Mouse (Mus musculus) liver, embryonic 14.5 days (tissue): ENCODE results near the gene Lsm8. TPM values are rescaled to one million over a fixed set of nuclear protein-coding genes. Genes with fewer than 3 reads are reported as not detected.
A peak's percentile ranks its signal among the peaks of the same experiment; 100 is the strongest.

Experiments used
- ATAC-seq: fragments of 200-750 bp; cut with Nextera tagmentation; 2 replicates; pipeline ENCODE4 v1.8.0; 2017; ENCODE audit warnings: moderate number of reproducible peaks, mild to moderate bottlenecking, moderate library complexity; ENCODE audit not compliant: insufficient read depth
- DNase-seq, 3 experiments: peaks; one replicate each; pipeline ENCODE4 v3.0.0-alpha.2; 2012 to 2013; ENCODE audit warnings: low read depth in 3 of 3, low spot score in 3 of 3
- H3K27ac ChIP-seq: fragments of 300-500 bp; sonication (generic); 2 replicates; pipeline ENCODE4 v1.5.1; 2014; ENCODE audit warnings: moderate library complexity, mild to moderate bottlenecking, control low read depth, inconsistent platforms
- H3K27me3 ChIP-seq: fragments of 300-500 bp; sonication (generic); 2 replicates; pipeline ENCODE4 v1.6.1; 2014; ENCODE audit warnings: mild to moderate bottlenecking, low read length, moderate library complexity; ENCODE audit not compliant: control insufficient read depth, insufficient read depth
- H3K36me3 ChIP-seq: fragments of 300-500 bp; sonication (generic); replicated peaks from 2 replicates; pipeline ENCODE4 v1.6.1; 2014; ENCODE audit warnings: low read depth; ENCODE audit not compliant: control insufficient read depth, insufficient read depth
- H3K4me1 ChIP-seq, 2 experiments: fragments of 200-500 bp in 1 of 2; fragments of 300-500 bp in 1 of 2; sonication (generic) in 1 of 2; replicated peaks; 2 replicates each; pipeline ENCODE4 v1.6.1; 2012 to 2014; ENCODE audit warnings: antibody characterized with exemption in 1 of 2, inconsistent platforms in 1 of 2, low read length in 1 of 2; ENCODE audit not compliant: control insufficient read depth in 2 of 2, insufficient read depth in 2 of 2
- H3K4me2 ChIP-seq: fragments of 300-500 bp; sonication (generic); 2 replicates; pipeline ENCODE4 v1.6.1; 2014; ENCODE audit warnings: low read depth, mild to moderate bottlenecking, control low read depth, moderate library complexity
- H3K4me3 ChIP-seq, 2 experiments: fragments of 200-500 bp in 1 of 2; fragments of 300-500 bp in 1 of 2; sonication (generic) in 1 of 2; 2 replicates each; pipeline ENCODE4 v1.5.1; 2012 to 2014; ENCODE audit warnings: low read depth in 2 of 2, low read length in 2 of 2, mild to moderate bottlenecking in 2 of 2, control low read depth in 1 of 2, inconsistent platforms in 1 of 2, moderate library complexity in 1 of 2; ENCODE audit not compliant: insufficient read depth in 1 of 2
- H3K9ac ChIP-seq: fragments of 300-500 bp; sonication (generic); replicated peaks from 2 replicates; pipeline ENCODE4 v1.6.1; 2014; ENCODE audit warnings: mild to moderate bottlenecking, control low read depth, moderate library complexity
- H3K9me3 ChIP-seq: fragments of 300-500 bp; sonication (generic); 2 replicates; pipeline ENCODE4 v1.6.1; 2016; ENCODE audit warnings: low read length, mixed read lengths; ENCODE audit not compliant: control insufficient read depth
- CTCF ChIP-seq: IDR thresholded peaks from 2 replicates; pipeline ENCODE4 v1.5.1; 2016; ENCODE audit warnings: antibody characterized with exemption, low read depth, control low read depth
- EP300 ChIP-seq: IDR thresholded peaks from 2 replicates; pipeline ENCODE4 v1.6.1; 2016; ENCODE audit warnings: antibody characterized with exemption, low read depth
- WGBS: fragments of 180-500 bp; shearing (Covaris S2); extraction: QIAGEN DNeasy Blood & Tissue Kit; methylation state at CpG from one replicate; pipeline ENCODE4 v1.1.7; 2014; ENCODE audit not compliant: insufficient replicate concordance; 5-methylcytosine and 5-hydroxymethylcytosine counted together
- polyA plus RNA-seq, 2 experiments: library from polyadenylated mRNA; depleted of rRNA in 1 of 2; stranded (reverse) in 1 of 2; unstranded in 1 of 2; fragments of >200 nt; fragmentation: Nextera tagmentation in 1 of 2; extraction: Ambion mirVana in 1 of 2; gene quantifications; 2 replicates each; pipeline versions ENCODE4 v1.2.1 to v1.2.3; 2012 to 2014

Gene Lsm8
- polyA plus RNA-seq (2012; rRNA removed) (44.7 and 49.5 TPM in 2 replicates), polyA plus RNA-seq (2014; fragmentation: Nextera tagmentation; extraction: Ambion mirVana) (89.3 and 89.7 TPM in 2 replicates)

DNA sequence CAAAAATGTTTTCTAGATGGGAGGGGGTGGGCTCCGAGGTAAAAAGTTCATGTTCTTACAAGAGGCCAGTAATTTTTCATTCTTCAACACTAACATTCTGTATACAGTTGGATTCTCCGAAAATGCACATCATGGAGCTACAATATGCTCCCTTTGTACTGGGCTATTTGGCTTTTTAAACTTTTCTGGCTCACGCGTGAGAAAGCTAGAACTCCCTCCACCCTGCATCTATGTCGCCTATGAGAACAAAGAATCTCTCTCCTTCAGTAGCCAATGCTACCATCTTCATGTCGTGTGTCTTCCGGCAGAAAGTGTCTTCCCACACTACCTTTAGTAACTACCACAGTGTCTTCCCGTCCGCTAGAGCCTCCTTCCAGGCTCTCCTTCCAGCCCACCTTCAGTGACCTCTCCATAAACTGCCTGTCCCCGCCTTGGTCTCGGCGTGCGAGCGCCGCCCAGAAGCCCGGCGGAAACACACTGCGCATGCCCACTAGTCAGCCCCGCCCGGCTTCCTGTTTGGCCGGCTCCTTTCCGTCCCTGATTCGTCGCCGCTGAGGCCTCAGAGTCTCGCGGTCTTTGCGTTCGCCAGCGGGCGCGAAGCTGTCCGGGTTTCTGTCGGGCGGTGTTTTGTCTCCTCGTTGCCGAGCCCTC lies at the start of gene Lsm8:
Lsm8 (plus strand) TSS at position 529 of the 651 bp plus-strand sequence.
- under 1% methylated on average over 37 of the region's 37 CpGs for WGBS
- peaks cover 5 to 6% of the 10 kb centered on the region in 2 experiments; a peak in 3 of 4 replicates for H3K4me1 ChIP-seq
- H3K27ac ChIP-seq, result peak within 1 kb of the TSS; percentile 70
- peak; percentile 99 for ATAC-seq
- peak within 1 kb of the TSS; percentile 75 for H3K4me2 ChIP-seq
- TF ChIP-seq EP300 (no peak), CTCF (no peak)
- peak within 1 kb of the TSS; percentile 93 for H3K9ac ChIP-seq
- H3K4me3 ChIP-seq, result peak within 1 kb of the TSS; percentile 80 to 99
- H3K27me3 ChIP-seq, result no peaks in the 10 kb centered on the region
- peaks cover under 1% of the 10 kb centered on the region; the same call in 1 of the 2 replicates for H3K36me3 ChIP-seq
- DNase-seq, result peak; percentile 89 to 93 (median 90)
- no peaks in the 10 kb centered on the region for H3K9me3 ChIP-seq

DNA sequence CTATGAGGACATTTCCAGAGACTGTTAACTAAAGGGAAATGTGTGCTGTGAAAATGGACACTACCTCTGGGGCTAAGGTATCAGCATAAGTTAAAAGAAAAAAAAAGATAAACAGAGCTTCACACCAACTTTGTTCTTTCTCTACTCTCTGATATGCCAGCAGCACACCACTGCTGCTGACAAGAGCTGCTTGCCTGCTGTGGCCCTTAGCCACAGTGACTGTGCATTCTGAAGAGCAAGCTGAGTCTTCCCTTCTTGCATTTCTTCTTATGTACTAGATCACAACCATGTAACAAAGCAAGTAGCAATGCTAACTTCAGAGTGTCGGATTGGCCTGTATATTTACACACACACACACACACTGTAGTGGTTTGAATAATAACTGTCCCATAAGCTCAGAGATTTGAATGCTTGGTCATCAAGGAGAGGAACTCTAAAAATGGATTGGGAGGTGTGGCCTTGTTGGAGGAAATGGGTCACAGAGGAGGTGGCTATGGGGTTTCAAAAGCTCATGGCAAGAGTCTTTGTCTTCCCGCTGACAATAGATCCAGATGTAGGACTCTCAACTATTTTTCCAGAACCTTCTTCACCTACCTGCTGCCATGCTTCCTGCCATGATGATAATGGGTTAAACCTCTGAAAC lies 47.4 kb upstream of the Lsm8 start:
- Histone ChIP-seq H3K4me2 (no peak overlapping the region), H3K27ac (no peak overlapping the region), H3K27me3 (no peaks in the 10 kb centered on the region), H3K9ac (no peak overlapping the region), H3K4me1 (no peaks in the 10 kb centered on the region), H3K9me3 (no peaks in the 10 kb centered on the region), H3K36me3 (no peaks in the 10 kb centered on the region), H3K4me3 (no peak overlapping the region)
- WGBS, result 64% methylated on average over 2 of the region's 2 CpGs
- no peak for ATAC-seq
- no peak for TF ChIP-seq CTCF
- TF ChIP-seq EP300, result no peak
- DNase-seq, result no peak

DNA sequence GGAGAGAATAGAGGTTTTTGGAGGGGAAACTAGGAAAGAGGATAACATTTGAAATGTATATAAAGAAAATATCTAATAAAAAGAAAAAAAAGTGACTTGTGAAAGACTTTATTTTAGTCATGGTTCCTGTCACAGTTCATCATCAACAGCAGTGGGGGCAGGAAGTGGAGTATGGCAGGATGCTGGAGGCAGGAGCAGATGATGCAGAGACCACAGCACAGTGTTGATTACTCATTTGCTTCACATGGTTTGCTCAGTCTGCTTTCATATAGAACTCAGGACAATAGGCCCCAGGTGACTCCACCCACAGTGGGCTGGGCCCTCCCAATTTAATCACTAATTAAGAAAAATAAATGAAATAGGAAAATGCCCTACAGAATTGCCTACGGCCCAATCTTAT lies 35.8 kb upstream of the Lsm8 start:
- ATAC-seq (no peak), DNase-seq (no peak)
- no peak for TF ChIP-seq EP300
- no peak for TF ChIP-seq CTCF
- Histone ChIP-seq H3K4me2 (no peak overlapping the region), H3K4me1 (no peaks in the 10 kb centered on the region), H3K9ac (no peak overlapping the region), H3K27me3 (no peaks in the 10 kb centered on the region), H3K27ac (no peak overlapping the region), H3K9me3 (no peaks in the 10 kb centered on the region), H3K4me3 (no peak overlapping the region), H3K36me3 (no peaks in the 10 kb centered on the region)
- 64% methylated on average over 1 of the region's 1 CpGs for WGBS

DNA sequence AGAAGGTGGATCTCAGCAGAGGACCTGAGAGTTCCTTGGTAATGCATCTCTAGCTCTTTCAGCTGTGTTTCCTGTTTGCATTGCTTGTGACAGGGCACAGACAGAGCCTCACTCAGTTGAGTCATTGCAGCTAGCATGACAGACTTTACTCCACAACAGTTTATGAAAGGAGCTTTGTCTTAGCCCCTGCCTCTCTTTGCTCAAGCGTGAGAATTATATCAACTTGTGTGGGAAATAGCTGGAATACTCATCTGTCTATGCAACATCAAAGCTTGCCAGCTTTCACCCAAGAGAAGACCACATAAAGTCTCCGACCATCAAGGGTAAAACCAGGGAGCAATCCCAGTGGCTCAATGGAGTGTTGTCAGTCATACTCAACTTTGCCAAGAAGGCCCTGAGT lies 32.8 kb upstream of the Lsm8 start:
- Histone ChIP-seq H3K27me3 (no peaks in the 10 kb centered on the region), H3K4me2 (no peak overlapping the region), H3K4me3 (no peak overlapping the region), H3K4me1 (no peaks in the 10 kb centered on the region), H3K27ac (no peak overlapping the region), H3K36me3 (no peaks in the 10 kb centered on the region), H3K9ac (no peak overlapping the region), H3K9me3 (no peaks in the 10 kb centered on the region)
- DNase-seq (no peak), ATAC-seq (no peak)
- TF ChIP-seq CTCF (no peak), EP300 (no peak)
- WGBS, result 51% methylated on average over 2 of the region's 2 CpGs

DNA sequence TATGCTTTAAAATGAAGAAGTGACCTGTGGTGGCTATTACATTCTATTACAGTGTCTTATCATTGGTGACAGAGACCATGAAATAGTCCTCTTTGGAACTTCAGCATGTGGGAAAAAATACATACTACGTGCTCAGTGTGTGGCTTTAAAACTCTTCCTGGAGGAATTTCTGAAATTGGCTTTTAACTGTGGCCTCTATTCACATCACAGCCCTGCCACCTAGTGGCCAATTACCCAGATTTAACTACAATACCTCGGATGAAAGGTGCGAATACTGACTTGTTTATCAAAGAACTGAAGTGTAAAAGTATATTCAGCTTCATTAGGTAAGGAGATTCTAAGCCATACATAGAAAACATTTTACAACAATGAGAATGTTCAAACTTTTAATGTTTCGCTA lies 29.0 kb upstream of the Lsm8 start:
- Histone ChIP-seq H3K9ac (no peak overlapping the region), H3K36me3 (no peaks in the 10 kb centered on the region), H3K9me3 (no peaks in the 10 kb centered on the region), H3K27ac (no peak overlapping the region), H3K4me3 (no peak overlapping the region), H3K27me3 (no peaks in the 10 kb centered on the region), H3K4me2 (no peak overlapping the region), H3K4me1 (no peaks in the 10 kb centered on the region)
- TF ChIP-seq CTCF (peak; percentile 51; the same call in 1 of the 2 replicates), EP300 (no peak)
- DNase-seq, result peak in 2 of 3 experiments; percentile 1 to 7
- 13% methylated on average over 4 of the region's 4 CpGs for WGBS
- ATAC-seq, result no peak
